Mouse (Mus musculus) hindbrain, embryonic 14.5 days (tissue): ENCODE measurements around the gene Rabggta. TPM values are rescaled to one million over a fixed set of nuclear protein-coding genes. Genes with fewer than 3 reads are reported as not detected.

Source experiments
- ATAC-seq: fragments of 200-750 bp; cut with Nextera tagmentation; 2 replicates; pipeline ENCODE4 v1.8.0; 2017; ENCODE audit warnings: moderate number of reproducible peaks, mild to moderate bottlenecking, moderate TSS enrichment, moderate library complexity; ENCODE audit not compliant: low FRiP score
- DNase-seq: peaks from one replicate; pipeline ENCODE4 v3.0.0-alpha.2; 2015; ENCODE audit warnings: low spot score
- H3K27ac ChIP-seq: fragments of 300-500 bp; sonication (generic); 2 replicates; pipeline ENCODE4 v1.5.1; 2014; ENCODE audit warnings: mild to moderate bottlenecking, moderate library complexity
- H3K27me3 ChIP-seq: fragments of 300-500 bp; sonication (generic); 2 replicates; pipeline ENCODE4 v1.6.1; 2014; ENCODE audit warnings: mild to moderate bottlenecking, low read length, mixed read lengths; ENCODE audit not compliant: control insufficient read depth, insufficient read depth
- H3K36me3 ChIP-seq: fragments of 300-500 bp; sonication (generic); replicated peaks from 2 replicates; pipeline ENCODE4 v1.6.1; 2014; ENCODE audit not compliant: control insufficient read depth, insufficient read depth
- H3K4me1 ChIP-seq: fragments of 300-500 bp; sonication (generic); replicated peaks from 2 replicates; pipeline ENCODE4 v1.6.1; 2014; ENCODE audit warnings: antibody characterized with exemption, low read length, mixed read lengths; ENCODE audit not compliant: control insufficient read depth, insufficient read depth
- H3K4me2 ChIP-seq: fragments of 300-500 bp; sonication (generic); replicated peaks from 2 replicates; pipeline ENCODE4 v1.6.1; 2014; ENCODE audit warnings: mild to moderate bottlenecking, moderate library complexity
- H3K4me3 ChIP-seq: fragments of 300-500 bp; sonication (generic); replicated peaks from 2 replicates; pipeline ENCODE4 v1.5.1; 2014; ENCODE audit warnings: mild to moderate bottlenecking, low read length
- H3K9ac ChIP-seq: fragments of 300-500 bp; sonication (generic); 2 replicates; pipeline ENCODE4 v1.6.1; 2014
- H3K9me3 ChIP-seq: fragments of 300-500 bp; sonication (generic); 2 replicates; pipeline ENCODE4 v1.6.1; 2016; ENCODE audit warnings: low read length; ENCODE audit not compliant: control insufficient read depth
- WGBS: fragments of 180-500 bp; shearing (Covaris S2); extraction: QIAGEN DNeasy Blood & Tissue Kit; methylation state at CpG from one replicate; pipeline ENCODE4 v1.1.7; 2014; 5-methylcytosine and 5-hydroxymethylcytosine counted together
- polyA plus RNA-seq: library from polyadenylated mRNA; unstranded; fragments of >200 nt; fragmentation: Nextera tagmentation; extraction: Ambion mirVana; gene quantifications from 2 replicates; pipeline ENCODE4 v1.2.1, GENCODE M21; 2014

The Rabggta gene
- polyA plus RNA-seq: 46.2 and 48.8 TPM in 2 replicates

DNA sequence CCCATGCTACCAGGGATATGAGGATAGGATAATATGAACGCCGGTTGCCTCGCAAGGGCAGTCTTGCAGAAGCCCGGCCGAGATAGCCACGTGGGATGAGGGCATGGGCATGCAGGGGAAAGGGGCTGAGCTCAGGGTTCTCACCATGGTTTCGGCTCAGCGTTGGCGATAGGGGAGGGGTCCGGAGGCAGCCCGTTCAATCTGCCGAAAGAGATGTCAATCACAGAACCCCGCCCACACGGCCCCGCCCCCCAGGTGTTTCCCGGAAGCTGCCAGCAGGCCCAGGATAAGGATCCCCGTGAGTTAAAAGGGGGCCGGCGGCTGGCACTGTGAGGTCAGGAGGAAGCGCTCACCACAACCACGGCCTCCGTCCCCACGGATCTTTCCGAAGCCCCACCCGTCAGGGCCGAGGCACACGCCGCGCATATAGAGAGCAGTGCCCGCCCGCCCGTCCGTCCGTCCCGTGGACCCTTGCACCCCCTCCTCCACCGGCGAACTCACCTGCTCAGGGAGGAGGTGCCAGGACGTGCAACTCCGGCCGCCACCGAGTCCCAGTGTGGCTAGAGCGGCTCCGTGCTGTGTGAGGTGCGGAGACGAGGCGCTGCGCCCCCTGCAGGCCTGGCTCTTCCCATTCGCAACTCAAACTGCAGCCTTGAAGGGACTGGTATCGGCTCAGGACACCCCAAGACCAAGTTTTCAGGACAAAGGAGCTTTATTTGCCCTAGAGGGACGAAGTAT lies at the start of gene Rabggta:
TSS of gene Rabggta (minus strand) at position 564 of the 738 bp plus-strand sequence.
- Histone ChIP-seq H3K27me3 (no peaks in the 10 kb centered on the region), H3K4me3 (peak within 1 kb of the TSS; percentile 66), H3K4me1 (peaks cover 12% of the 10 kb centered on the region; the same call in 1 of the 2 replicates), H3K27ac (peak within 1 kb of the TSS; percentile 90), H3K9me3 (no peaks in the 10 kb centered on the region), H3K4me2 (peak within 1 kb of the TSS; percentile 69), H3K9ac (peak within 1 kb of the TSS; percentile 73), H3K36me3 (peaks cover 30% of the 10 kb centered on the region)
- WGBS: under 1% methylated on average over 49 of the region's 50 CpGs
- ATAC-seq (peak; percentile 97), DNase-seq (peak; percentile 94)

DNA sequence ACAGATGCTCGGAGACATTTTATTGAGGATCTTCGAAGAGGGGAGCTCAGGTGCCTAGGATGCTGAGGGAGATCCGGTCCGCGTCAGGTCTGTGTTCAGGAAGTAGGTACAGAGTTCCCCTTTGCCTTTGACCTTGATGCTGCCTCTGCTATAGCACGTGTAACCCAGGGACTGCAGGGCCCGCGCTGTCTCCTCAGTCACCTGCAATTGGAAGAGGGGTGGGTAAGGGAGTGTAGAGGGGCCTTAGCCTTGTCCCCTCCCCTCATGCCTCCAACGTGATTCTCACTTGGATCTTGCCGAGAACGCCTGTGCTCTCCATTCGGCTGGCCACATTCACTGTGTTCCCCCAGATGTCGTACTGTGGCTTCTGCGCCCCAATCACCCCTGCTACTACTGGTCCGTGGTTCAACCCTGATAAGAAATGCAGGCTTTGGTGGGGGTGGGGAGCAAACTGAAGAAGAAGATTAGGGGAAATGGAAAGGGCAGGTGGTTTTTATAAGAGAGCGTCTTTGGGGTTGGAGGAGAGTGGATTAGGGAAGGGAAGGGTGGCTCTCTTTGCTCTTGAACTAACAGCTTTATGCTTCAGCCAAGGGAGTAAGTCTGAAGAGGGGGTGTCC lies 47.1 kb upstream of the Rabggta start:
- Histone ChIP-seq H3K4me2 (no peak overlapping the region), H3K4me3 (no peak overlapping the region), H3K4me1 (0 out of 2 replicates have a peak, but pooled peaks cover 5% of the 10 kb centered on the region), H3K36me3 (no peaks in the 10 kb centered on the region), H3K9ac (no peak overlapping the region), H3K27me3 (peaks cover 48% of the 10 kb centered on the region), H3K27ac (no peak overlapping the region), H3K9me3 (no peaks in the 10 kb centered on the region)
- DNase-seq: no peak
- WGBS: 74% methylated on average over 16 of the region's 16 CpGs
- no peak for ATAC-seq

DNA sequence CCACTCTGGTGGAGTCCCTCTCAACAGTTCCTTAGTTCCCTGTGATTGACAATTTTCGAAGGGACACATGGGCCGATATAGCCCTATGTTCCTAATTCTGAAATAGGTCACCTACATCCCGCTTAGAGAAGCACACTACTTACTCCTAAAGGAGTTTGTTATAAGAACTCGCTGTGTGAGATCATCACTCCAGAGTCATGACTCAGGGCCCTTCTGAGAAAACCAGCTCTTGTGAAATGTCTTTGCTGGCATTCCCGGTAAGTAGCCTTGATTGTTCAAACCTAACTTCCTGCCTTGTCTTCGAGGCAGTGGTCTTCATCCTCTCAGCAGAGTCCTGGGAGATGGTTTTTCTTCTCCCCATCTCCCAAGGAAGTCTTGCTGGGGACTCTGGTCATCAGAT lies 46.5 kb upstream of the Rabggta start:
- ATAC-seq (no peak), DNase-seq (no peak)
- H3K27me3 ChIP-seq: peaks cover 55% of the 10 kb centered on the region
- no peak overlapping the region for H3K4me3 ChIP-seq
- WGBS: 93% methylated on average over 6 of the region's 6 CpGs
- no peak overlapping the region for H3K27ac ChIP-seq
- no peak overlapping the region for H3K4me2 ChIP-seq
- H3K9ac ChIP-seq: no peak overlapping the region
- no peaks in the 10 kb centered on the region for H3K9me3 ChIP-seq
- H3K4me1 ChIP-seq: 0 out of 2 replicates have a peak, but pooled peaks cover 5% of the 10 kb centered on the region
- H3K36me3 ChIP-seq: no peaks in the 10 kb centered on the region

GRCm38 (mm10) chr14:55767519-55768414 lies 45.7 kb upstream of the Rabggta start:
- no peaks in the 10 kb centered on the region for H3K9me3 ChIP-seq
- peak; percentile 62 for DNase-seq
- 15% methylated on average over 52 of the region's 52 CpGs for WGBS
- peak overlapping the region; percentile 55 for H3K4me2 ChIP-seq
- ATAC-seq: peak; percentile 79
- no peak overlapping the region for H3K27ac ChIP-seq
- H3K9ac ChIP-seq: peak overlapping the region; percentile 46
- no peaks in the 10 kb centered on the region for H3K36me3 ChIP-seq
- H3K4me1 ChIP-seq: peaks cover 8% of the 10 kb centered on the region; the same call in 1 of the 2 replicates
- H3K4me3 ChIP-seq: peak overlapping the region; percentile 25
- H3K27me3 ChIP-seq: peaks cover 60% of the 10 kb centered on the region

DNA sequence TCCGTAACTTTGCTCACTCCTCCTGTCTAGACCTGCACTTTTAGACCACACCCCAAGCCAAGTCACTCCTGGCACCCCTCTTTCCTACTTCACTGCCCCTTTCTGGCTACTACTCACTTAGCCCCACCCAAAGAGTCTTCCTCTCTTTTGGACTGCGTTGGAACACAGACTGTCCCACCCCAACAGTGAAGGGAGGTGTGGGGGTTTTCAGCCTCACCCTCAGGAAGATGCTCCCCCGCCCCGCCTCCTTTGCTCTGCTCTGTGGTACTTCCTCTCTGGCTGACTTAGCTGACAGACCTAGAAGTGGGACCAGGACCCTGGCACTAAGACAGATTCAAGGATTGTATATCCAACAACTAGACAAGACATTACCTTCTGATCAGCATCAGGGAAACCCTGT lies 43.6 kb upstream of the Rabggta start, which contains the start of gene Ltb4r1:
TSS of gene Ltb4r1 (plus strand) at position 267 of the 400 bp plus-strand sequence.
- DNase-seq (no peak), ATAC-seq (no peak)
- Histone ChIP-seq H3K9ac (no peak within 1 kb of the TSS), H3K4me2 (no peak within 1 kb of the TSS), H3K9me3 (no peaks in the 10 kb centered on the region), H3K36me3 (no peaks in the 10 kb centered on the region), H3K4me3 (no peak within 1 kb of the TSS), H3K4me1 (peaks cover 19% of the 10 kb centered on the region), H3K27ac (no peak within 1 kb of the TSS), H3K27me3 (peaks cover 71% of the 10 kb centered on the region)
- WGBS: 87% methylated on average over 4 of the region's 4 CpGs

- H3K4me3 ChIP-seq: no peak overlapping the region
- H3K4me2 ChIP-seq: no peak overlapping the region
- H3K4me1 ChIP-seq: peaks cover 19% of the 10 kb centered on the region
- H3K27me3 ChIP-seq: peaks cover 57% of the 10 kb centered on the region
- DNase-seq: no peak
- H3K9ac ChIP-seq: peak overlapping the region; percentile 83; the same call in 1 of the 2 replicates
- no peak overlapping the region for H3K27ac ChIP-seq
- H3K9me3 ChIP-seq: no peaks in the 10 kb centered on the region
- no peaks in the 10 kb centered on the region for H3K36me3 ChIP-seq
- ATAC-seq: no peak
- WGBS: 62% methylated on average over 7 of the region's 7 CpGs
Measured at GRCm38 (mm10) chr14:55763166-55763565, 41.1 kb upstream of the Rabggta start.

DNA sequence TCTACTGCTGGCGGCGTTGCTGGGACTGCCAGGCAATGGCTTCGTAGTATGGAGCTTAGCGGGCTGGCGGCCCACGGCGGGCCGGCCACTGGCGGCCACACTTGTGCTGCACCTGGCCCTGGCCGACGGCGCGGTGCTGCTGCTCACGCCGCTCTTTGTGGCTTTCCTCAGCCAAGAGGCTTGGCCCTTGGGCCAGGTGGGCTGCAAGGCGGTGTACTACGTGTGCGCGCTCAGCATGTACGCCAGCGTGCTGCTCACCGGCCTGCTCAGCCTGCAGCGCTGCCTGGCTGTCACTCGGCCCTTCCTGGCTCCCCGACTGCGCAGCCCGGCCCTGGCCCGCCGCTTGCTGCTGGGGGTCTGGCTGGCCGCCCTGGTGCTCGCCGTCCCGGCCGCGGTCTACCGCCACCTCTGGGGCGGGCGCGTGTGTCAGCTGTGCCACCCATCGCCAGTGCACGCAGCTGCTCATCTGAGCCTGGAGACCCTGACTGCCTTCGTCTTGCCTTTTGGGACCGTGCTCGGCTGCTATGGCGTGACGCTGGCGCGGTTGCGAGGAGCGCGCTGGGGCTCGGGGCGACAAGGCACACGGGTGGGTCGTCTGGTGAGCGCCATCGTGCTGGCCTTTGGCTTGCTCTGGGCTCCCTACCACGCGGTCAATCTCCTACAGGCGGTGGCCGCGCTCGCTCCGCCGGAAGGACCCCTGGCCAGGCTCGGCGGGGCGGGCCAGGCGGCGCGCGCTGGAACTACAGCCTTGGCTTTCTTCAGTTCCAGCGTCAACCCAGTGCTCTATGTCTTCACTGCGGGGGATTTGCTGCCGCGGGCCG lies 40.1 kb upstream of the Rabggta start:
- Histone ChIP-seq H3K4me3 (peak overlapping the region; percentile 53), H3K27ac (peak overlapping the region; percentile 67), H3K36me3 (no peaks in the 10 kb centered on the region), H3K27me3 (peaks cover 50% of the 10 kb centered on the region), H3K4me1 (peaks cover 15% of the 10 kb centered on the region), H3K9me3 (no peaks in the 10 kb centered on the region), H3K9ac (peak overlapping the region; percentile 83), H3K4me2 (peak overlapping the region; percentile 90)
- peak; percentile 55 for DNase-seq
- ATAC-seq: peak; percentile 69
- under 1% methylated on average over 77 of the region's 77 CpGs for WGBS

DNA sequence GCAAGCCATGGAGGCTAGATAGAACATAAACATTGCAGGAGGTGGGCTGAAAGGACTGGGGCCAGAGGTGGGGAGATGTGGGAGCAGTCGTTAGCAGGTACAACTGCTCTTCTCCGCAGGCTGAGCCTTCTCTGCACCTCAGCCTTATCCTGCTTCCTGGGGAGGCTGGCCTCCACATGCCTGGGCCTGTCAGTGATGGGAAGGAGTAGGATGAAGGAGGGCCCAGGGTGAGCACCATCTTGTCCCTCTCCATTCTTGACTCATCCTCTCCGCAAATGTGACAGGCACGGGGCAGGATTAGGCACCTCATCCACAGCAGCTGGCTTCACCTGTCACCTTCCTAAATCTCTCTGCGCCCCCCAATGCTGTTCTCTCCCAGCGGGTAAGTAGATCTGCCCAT lies 39.1 kb upstream of the Rabggta start, which contains the start of gene Ltb4r2:
TSS of gene Ltb4r2 (plus strand) at position 266 of the 400 bp plus-strand sequence.
- no peak for ATAC-seq
- H3K27me3 ChIP-seq: peaks cover 42% of the 10 kb centered on the region
- peak within 1 kb of the TSS; percentile 83 for H3K9ac ChIP-seq
- 71% methylated on average over 6 of the region's 6 CpGs for WGBS
- H3K27ac ChIP-seq: peak within 1 kb of the TSS; percentile 67
- H3K4me1 ChIP-seq: peaks cover 15% of the 10 kb centered on the region
- peak within 1 kb of the TSS; percentile 53 for H3K4me3 ChIP-seq
- DNase-seq: no peak
- peaks cover 9% of the 10 kb centered on the region for H3K36me3 ChIP-seq
- peak within 1 kb of the TSS; percentile 90 for H3K4me2 ChIP-seq
- no peaks in the 10 kb centered on the region for H3K9me3 ChIP-seq
